Mouse (Mus musculus) testis, adult 2 months (tissue): ENCODE results near the gene Acer1. TPM values are rescaled to one million over a fixed set of nuclear protein-coding genes. Genes with fewer than 3 reads are reported as not detected.
A peak's percentile ranks its signal among the peaks of the same experiment; 100 is the strongest.

Experiments used
- H3K27ac ChIP-seq: fragments of 200-500 bp; 2 replicates; pipeline ENCODE4 v1.5.1; 2012; ENCODE audit warnings: low read depth, low read length; ENCODE audit not compliant: control insufficient read depth, insufficient read depth
- H3K27me3 ChIP-seq: fragments of 200-500 bp; 2 replicates; pipeline ENCODE4 v1.6.1; 2012; ENCODE audit warnings: mild to moderate bottlenecking, low read length, moderate library complexity; ENCODE audit not compliant: control insufficient read depth, insufficient read depth
- H3K36me3 ChIP-seq: fragments of 200-500 bp; 2 replicates; pipeline ENCODE4 v1.6.1; 2012; ENCODE audit warnings: mild to moderate bottlenecking, low read length; ENCODE audit not compliant: control insufficient read depth, insufficient read depth
- H3K4me1 ChIP-seq: fragments of 200-500 bp; 2 replicates; pipeline ENCODE4 v1.6.1; 2012; ENCODE audit warnings: low read length; ENCODE audit not compliant: control insufficient read depth, insufficient read depth
- H3K4me3 ChIP-seq: fragments of 200-500 bp; 2 replicates; pipeline ENCODE4 v1.5.1; 2012; ENCODE audit warnings: low read depth, mild to moderate bottlenecking, low read length, moderate library complexity, mixed read lengths; ENCODE audit not compliant: control insufficient read depth
- CTCF ChIP-seq: fragments of 200-500 bp; IDR thresholded peaks from 2 replicates; pipeline ENCODE4 v1.5.1; 2012; ENCODE audit warnings: low read depth, mild to moderate bottlenecking, inconsistent platforms, low read length, moderate library complexity; ENCODE audit not compliant: control insufficient read depth, insufficient read depth, insufficient replicate concordance
- POLR2A ChIP-seq: fragments of 200-500 bp; IDR thresholded peaks from 2 replicates; pipeline ENCODE4 v1.6.1; 2012; ENCODE audit warnings: low read depth, mild to moderate bottlenecking, inconsistent platforms, low read length, moderate library complexity; ENCODE audit not compliant: control insufficient read depth
- polyA plus RNA-seq: library from polyadenylated mRNA; depleted of rRNA; stranded (reverse); fragments of >200 nt; gene quantifications from 2 replicates; pipeline ENCODE4 v1.2.3, GENCODE M21; 2012

Gene Acer1
- polyA plus RNA-seq, 1 experiment = not detected

DNA sequence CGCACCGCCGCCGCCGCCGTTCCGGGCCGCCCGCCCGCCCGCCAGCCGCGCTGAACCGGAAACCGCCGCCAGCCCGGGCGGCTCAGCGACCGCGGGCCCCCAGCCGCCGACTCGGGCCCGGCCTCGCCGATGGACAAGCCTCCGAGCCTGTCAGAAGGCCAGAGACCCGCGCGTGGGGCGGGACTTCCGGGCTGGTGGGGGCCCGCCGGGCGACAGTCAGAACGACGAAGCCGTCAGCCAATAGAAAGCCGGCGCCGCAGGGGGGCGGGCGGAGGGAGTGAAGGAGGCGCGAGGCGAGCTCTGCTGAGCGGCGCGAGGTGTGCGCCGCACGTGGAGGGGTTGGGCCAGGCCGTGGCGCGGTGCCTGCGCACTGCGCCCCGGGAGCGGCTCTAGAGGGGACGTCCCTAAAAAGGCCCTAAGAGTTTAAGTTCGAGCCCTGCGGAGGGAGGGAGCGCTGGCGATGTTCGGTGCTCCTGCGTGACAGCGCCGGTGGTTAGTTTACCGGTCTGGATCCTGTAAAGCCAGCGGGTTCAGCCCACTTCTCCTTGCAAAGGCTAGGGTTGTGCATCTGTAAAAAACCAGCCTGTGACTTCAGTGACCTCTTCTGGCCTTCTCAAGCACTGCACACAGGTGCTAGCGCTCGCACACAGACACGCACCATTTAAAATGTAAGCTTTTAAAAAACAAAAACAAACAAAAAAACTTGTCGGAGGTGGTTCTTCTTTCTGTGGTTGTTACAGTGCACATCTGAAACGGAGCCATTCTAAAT is 46.4 kb downstream of the Acer1 start, which contains the start of gene Mllt1:
TSS of gene Mllt1 (minus strand) at position 53 of the 769 bp plus-strand sequence.
- no peaks in the 10 kb centered on the region for H3K36me3 ChIP-seq
- peak within 1 kb of the TSS; percentile 59 for H3K27ac ChIP-seq
- no peaks in the 10 kb centered on the region for H3K27me3 ChIP-seq
- H3K4me1 ChIP-seq = peaks cover 14% of the 10 kb centered on the region
- peak within 1 kb of the TSS; percentile 98 for H3K4me3 ChIP-seq
- peak; percentile 34; the same call in 1 of the 2 replicates for TF ChIP-seq CTCF
- TF ChIP-seq POLR2A = peak; percentile 35

- Histone ChIP-seq H3K27ac (peak overlapping the region; percentile 59), H3K27me3 (no peaks in the 10 kb centered on the region), H3K4me3 (peak overlapping the region; percentile 98), H3K4me1 (peaks cover 14% of the 10 kb centered on the region), H3K36me3 (no peaks in the 10 kb centered on the region)
- no peak for TF ChIP-seq CTCF
- TF ChIP-seq POLR2A = no peak
Measured at GRCm38 (mm10) chr17:56934545-56935330, 47.2 kb downstream of the Acer1 start.

GRCm38 (mm10) chr17:56933395-56933794 is 48.5 kb downstream of the Acer1 start:
- Histone ChIP-seq H3K27me3 (no peaks in the 10 kb centered on the region), H3K4me3 (no peak overlapping the region), H3K27ac (no peak overlapping the region), H3K4me1 (peaks cover 14% of the 10 kb centered on the region), H3K36me3 (no peaks in the 10 kb centered on the region)
- TF ChIP-seq POLR2A (no peak), CTCF (no peak)

GRCm38 (mm10) chr17:56930026-56930425 is 51.9 kb downstream of the Acer1 start:
- Histone ChIP-seq H3K27me3 (no peaks in the 10 kb centered on the region), H3K27ac (no peak overlapping the region), H3K4me3 (no peak overlapping the region), H3K4me1 (peaks cover 11% of the 10 kb centered on the region), H3K36me3 (peaks cover 3% of the 10 kb centered on the region)
- no peak for TF ChIP-seq CTCF
- no peak for TF ChIP-seq POLR2A

- TF ChIP-seq CTCF (no peak), POLR2A (no peak)
- peaks cover 3% of the 10 kb centered on the region for H3K36me3 ChIP-seq
- H3K27ac ChIP-seq = no peak overlapping the region
- no peak overlapping the region for H3K4me3 ChIP-seq
- H3K4me1 ChIP-seq = peaks cover 8% of the 10 kb centered on the region
- no peaks in the 10 kb centered on the region for H3K27me3 ChIP-seq
Measured at GRCm38 (mm10) chr17:56929530-56929929, 52.4 kb downstream of the Acer1 start.

DNA sequence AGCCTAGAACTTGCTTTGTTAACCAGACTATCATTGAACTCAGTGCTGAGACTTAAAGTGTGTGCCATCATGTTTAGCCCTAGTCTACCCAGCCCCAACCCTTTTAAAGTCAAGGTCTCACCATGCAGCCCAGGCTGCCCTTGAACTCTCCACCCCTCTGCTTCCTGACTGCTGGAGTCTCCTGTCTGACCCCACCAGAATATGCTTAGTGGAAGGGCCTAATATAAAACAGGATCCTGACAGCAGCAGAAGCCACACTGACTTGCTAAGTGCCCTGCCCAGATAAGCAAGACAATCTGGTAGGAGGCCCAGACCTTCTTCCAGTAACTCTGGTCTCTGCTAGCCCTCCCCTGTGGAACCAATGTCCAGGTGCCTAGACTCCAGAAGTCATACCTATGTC is 52.8 kb downstream of the Acer1 start:
- no peak overlapping the region for H3K4me3 ChIP-seq
- TF ChIP-seq CTCF (no peak), POLR2A (no peak)
- peaks cover 3% of the 10 kb centered on the region for H3K36me3 ChIP-seq

GRCm38 (mm10) chr17:56925998-56926397 is 55.9 kb downstream of the Acer1 start:
- Histone ChIP-seq H3K36me3 (peaks cover 3% of the 10 kb centered on the region), H3K4me3 (no peak overlapping the region), H3K4me1 (no peaks in the 10 kb centered on the region; the same call in 1 of the 2 replicates), H3K27me3 (no peaks in the 10 kb centered on the region), H3K27ac (no peak overlapping the region)
- TF ChIP-seq POLR2A (no peak), CTCF (no peak)

More for the DNA sequence above, 52.8 kb downstream of the Acer1 start:
- Histone ChIP-seq H3K27me3 (no peaks in the 10 kb centered on the region), H3K27ac (no peak overlapping the region), H3K4me1 (peaks cover 4% of the 10 kb centered on the region)
